Mouse (Mus musculus) lung, embryonic 16.5 days (tissue): ENCODE measurements at regions not wholly inside any gene's neighbourhood (a gene's known extent, or its start where the extent isn't known, plus 50 kb on each side); places are given as distances from the start of the nearest gene placed in this dataset.

Experiments used
- ATAC-seq: fragments of 200-750 bp; cut with Nextera tagmentation; 2 replicates; pipeline ENCODE4 v1.8.0; 2017; ENCODE audit warnings: low read depth, mild to moderate bottlenecking, moderate library complexity
- H3K27ac ChIP-seq: fragments of 300-500 bp; sonication (generic); 2 replicates; pipeline ENCODE4 v1.5.1; 2014; ENCODE audit warnings: mild to moderate bottlenecking, control low read depth, low read length
- H3K27me3 ChIP-seq: fragments of 300-500 bp; sonication (generic); 2 replicates; pipeline ENCODE4 v1.6.1; 2014; ENCODE audit warnings: low read depth, low read length, mixed read lengths; ENCODE audit not compliant: control insufficient read depth, insufficient read depth
- H3K36me3 ChIP-seq: fragments of 300-500 bp; sonication (generic); 2 replicates; pipeline ENCODE4 v1.6.1; 2014; ENCODE audit warnings: low read length; ENCODE audit not compliant: control insufficient read depth, insufficient read depth
- H3K4me1 ChIP-seq: fragments of 300-500 bp; sonication (generic); replicated peaks from 2 replicates; pipeline ENCODE4 v1.6.1; 2014; ENCODE audit warnings: low read length, mixed read lengths; ENCODE audit not compliant: control insufficient read depth, insufficient read depth
- H3K4me2 ChIP-seq: fragments of 300-500 bp; sonication (generic); 2 replicates; pipeline ENCODE4 v1.6.1; 2014; ENCODE audit warnings: low read depth, low read length, control low read depth
- H3K4me3 ChIP-seq: fragments of 300-500 bp; sonication (generic); 2 replicates; pipeline ENCODE4 v1.5.1; 2014; ENCODE audit warnings: mild to moderate bottlenecking, low read length, control low read depth
- H3K9ac ChIP-seq: fragments of 300-500 bp; sonication (generic); 2 replicates; pipeline ENCODE4 v1.6.1; 2014; ENCODE audit warnings: low read length, control low read depth
- H3K9me3 ChIP-seq: fragments of 300-500 bp; sonication (generic); 2 replicates; pipeline ENCODE4 v1.6.1; 2016; ENCODE audit warnings: low read length; ENCODE audit not compliant: control insufficient read depth
- WGBS: fragments of 180-500 bp; shearing (Covaris S2); extraction: QIAGEN DNeasy Blood & Tissue Kit; methylation state at CpG from one replicate; pipeline ENCODE4 v1.1.7; 2014; 5-methylcytosine and 5-hydroxymethylcytosine counted together

DNA sequence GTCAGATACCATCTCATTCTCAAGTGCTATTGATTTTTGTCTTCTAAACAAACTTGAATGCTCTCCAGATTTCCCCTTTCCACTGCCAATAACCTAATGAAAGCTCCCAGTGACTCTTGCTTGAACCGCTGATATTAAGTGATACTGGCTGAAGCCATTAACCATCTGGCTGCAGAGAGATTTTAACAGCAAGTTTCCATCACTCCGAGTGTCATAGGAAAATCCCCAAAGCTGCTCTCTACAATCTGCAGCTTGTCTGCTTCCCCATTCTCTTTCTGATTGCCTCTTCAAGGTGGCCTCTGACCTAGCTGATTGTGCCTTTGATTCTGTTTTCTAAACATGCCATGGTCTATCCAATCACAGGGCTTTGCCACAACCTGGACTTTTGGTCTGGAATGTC, 379.4 kb upstream of the Mctp2 start:
- H3K27ac ChIP-seq = no peak overlapping the region
- H3K9ac ChIP-seq = no peak overlapping the region
- no peaks in the 10 kb centered on the region for H3K36me3 ChIP-seq
- peak; percentile 81 for ATAC-seq
- no peaks in the 10 kb centered on the region for H3K27me3 ChIP-seq
- 30% methylated on average over 2 of the region's 2 CpGs for WGBS
- no peak overlapping the region for H3K4me3 ChIP-seq
- no peak overlapping the region for H3K4me2 ChIP-seq
- 0 out of 2 replicates have a peak, but pooled peaks cover 2% of the 10 kb centered on the region for H3K4me1 ChIP-seq
- H3K9me3 ChIP-seq = no peaks in the 10 kb centered on the region

DNA sequence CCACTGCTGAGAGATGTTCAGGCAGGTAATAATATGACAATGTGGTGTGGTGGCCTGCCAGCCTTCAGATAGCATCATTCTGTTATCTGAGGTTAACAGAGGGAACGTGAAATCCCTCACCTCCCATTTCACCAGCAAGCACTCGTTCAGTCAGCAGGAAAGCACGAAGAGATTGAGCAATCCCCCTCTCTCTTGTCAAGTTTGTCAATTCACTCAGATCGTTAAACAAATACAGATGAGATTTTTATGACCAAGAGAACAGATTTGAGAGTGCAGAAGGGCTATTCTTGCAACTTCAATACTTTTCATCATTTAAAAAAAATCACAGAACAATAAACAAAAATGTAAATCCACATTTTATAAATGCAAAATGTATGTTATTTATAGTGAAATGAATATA, 380.9 kb upstream of the Mctp2 start:
- Histone ChIP-seq H3K9ac (no peak overlapping the region), H3K9me3 (no peaks in the 10 kb centered on the region), H3K27ac (0 out of 2 replicates have a peak overlapping the region, but pooled peaks have one; percentile 13), H3K4me3 (no peak overlapping the region), H3K27me3 (no peaks in the 10 kb centered on the region), H3K4me1 (0 out of 2 replicates have a peak, but pooled peaks cover 2% of the 10 kb centered on the region), H3K4me2 (no peak overlapping the region), H3K36me3 (no peaks in the 10 kb centered on the region)
- WGBS = 14% methylated on average over 4 of the region's 4 CpGs
- ATAC-seq = peak; percentile 64

DNA sequence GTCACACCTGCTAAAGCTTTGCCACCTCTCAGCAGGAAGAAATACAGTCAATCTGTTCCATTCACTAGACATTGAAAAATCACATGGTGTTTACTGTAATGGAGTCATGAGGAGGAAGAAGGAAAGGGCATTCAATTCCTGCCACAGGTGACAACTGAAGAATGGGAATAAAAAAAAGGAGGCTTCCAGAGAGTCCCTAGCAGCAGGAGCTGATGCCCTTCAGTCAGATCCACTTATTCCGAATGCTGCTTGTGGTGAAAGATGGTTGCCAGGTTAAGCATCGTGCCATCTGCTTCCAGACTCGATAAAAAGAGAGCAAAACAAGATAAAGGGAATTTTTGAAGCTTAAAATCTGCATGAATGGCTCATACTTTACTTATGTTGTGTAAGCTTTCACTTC, 385.0 kb upstream of the Mctp2 start:
- H3K36me3 ChIP-seq = no peaks in the 10 kb centered on the region
- WGBS = 84% methylated on average over 3 of the region's 3 CpGs
- H3K4me1 ChIP-seq = 0 out of 2 replicates have a peak, but pooled peaks cover 2% of the 10 kb centered on the region
- no peak overlapping the region for H3K4me3 ChIP-seq
- no peaks in the 10 kb centered on the region for H3K9me3 ChIP-seq
- no peaks in the 10 kb centered on the region for H3K27me3 ChIP-seq
- H3K27ac ChIP-seq = no peak overlapping the region
- no peak overlapping the region for H3K4me2 ChIP-seq
- H3K9ac ChIP-seq = no peak overlapping the region
- no peak for ATAC-seq

DNA sequence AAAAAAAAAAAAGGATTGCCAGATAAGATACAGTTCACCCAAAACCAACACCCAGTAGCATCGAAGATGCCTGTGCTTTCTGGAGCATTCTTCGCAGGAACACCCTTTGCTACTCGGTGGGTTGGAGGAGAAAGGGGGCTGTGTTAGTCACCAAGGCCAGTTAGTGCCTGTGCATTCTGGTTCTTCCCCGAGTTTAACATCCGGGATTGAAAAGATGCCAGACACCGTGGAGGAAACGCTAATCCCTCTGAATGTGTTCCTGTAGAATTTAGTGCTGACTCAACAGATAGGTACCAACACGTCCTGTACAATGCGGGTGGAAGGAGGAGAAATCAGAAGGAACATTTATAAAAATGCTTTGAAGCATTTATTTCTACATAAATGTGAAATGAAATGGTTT, 385.5 kb upstream of the Mctp2 start:
- Histone ChIP-seq H3K9me3 (no peaks in the 10 kb centered on the region), H3K4me1 (no peaks in the 10 kb centered on the region), H3K27ac (no peak overlapping the region), H3K4me3 (no peak overlapping the region), H3K4me2 (no peak overlapping the region), H3K27me3 (no peaks in the 10 kb centered on the region), H3K9ac (no peak overlapping the region), H3K36me3 (no peaks in the 10 kb centered on the region)
- no peak for ATAC-seq
- 68% methylated on average over 9 of the region's 9 CpGs for WGBS

DNA sequence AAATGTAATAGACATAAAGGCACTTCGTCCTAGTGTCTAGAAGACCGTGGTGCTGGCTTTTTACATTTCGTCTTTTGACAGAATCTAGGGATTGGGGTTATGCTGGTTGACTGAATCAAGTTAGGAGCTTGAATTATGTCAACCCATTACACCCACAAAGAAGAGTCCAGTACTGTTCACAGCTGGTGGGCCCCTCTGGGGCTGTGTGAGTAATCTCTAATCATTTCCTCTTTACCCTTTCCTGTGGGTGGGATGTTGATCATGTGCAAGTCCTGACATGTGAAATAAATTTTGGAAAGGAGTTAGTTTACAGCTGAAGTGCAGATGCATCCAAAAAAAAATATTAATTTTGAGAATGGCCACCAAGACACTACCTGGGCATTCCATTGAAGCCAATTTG, 390.3 kb upstream of the Mctp2 start:
- WGBS = 70% methylated on average over 3 of the region's 3 CpGs
- no peaks in the 10 kb centered on the region for H3K36me3 ChIP-seq
- no peaks in the 10 kb centered on the region for H3K4me1 ChIP-seq
- no peak for ATAC-seq
- no peaks in the 10 kb centered on the region for H3K9me3 ChIP-seq
- no peaks in the 10 kb centered on the region for H3K27me3 ChIP-seq
- H3K4me3 ChIP-seq = no peak overlapping the region
- H3K9ac ChIP-seq = no peak overlapping the region
- H3K4me2 ChIP-seq = no peak overlapping the region
- H3K27ac ChIP-seq = no peak overlapping the region

DNA sequence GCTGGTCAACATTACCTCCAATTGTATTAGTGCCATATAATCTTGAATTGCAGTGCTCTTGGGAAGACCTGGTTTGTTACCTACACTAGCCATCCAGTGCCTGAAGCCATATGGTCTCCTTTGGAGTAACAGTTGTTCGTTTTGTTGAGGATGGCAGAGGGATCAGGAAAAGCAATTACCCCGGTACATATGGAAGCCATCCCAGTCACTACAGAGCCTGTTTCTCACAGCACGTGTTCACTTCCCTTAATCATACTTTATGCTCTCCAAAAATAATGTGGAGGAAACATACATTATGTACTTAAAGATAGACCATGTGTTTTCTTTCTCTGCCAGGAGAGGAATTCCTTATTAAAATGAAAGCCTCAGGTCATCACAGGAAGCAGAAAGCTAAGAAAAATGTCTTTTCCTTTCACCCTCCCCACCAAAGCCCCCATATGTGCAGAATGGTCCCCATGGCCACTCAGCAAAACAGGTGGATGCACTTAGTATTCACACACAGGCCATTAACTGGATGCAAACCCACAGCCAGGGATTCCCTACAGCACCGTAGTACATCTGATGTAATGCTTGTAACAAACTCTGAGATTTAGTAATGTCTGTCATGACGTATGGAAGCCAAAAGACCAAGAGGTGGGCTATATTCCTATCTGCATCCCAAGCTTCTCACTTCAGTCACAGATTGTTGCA, 397.4 kb upstream of the Mctp2 start:
- no peak overlapping the region for H3K27ac ChIP-seq
- ATAC-seq = no peak
- WGBS = 62% methylated on average over 5 of the region's 5 CpGs
- no peak overlapping the region for H3K4me2 ChIP-seq
- no peaks in the 10 kb centered on the region for H3K36me3 ChIP-seq
- H3K27me3 ChIP-seq = no peaks in the 10 kb centered on the region
- no peaks in the 10 kb centered on the region for H3K9me3 ChIP-seq
- no peaks in the 10 kb centered on the region for H3K4me1 ChIP-seq
- no peak overlapping the region for H3K9ac ChIP-seq
- H3K4me3 ChIP-seq = no peak overlapping the region

DNA sequence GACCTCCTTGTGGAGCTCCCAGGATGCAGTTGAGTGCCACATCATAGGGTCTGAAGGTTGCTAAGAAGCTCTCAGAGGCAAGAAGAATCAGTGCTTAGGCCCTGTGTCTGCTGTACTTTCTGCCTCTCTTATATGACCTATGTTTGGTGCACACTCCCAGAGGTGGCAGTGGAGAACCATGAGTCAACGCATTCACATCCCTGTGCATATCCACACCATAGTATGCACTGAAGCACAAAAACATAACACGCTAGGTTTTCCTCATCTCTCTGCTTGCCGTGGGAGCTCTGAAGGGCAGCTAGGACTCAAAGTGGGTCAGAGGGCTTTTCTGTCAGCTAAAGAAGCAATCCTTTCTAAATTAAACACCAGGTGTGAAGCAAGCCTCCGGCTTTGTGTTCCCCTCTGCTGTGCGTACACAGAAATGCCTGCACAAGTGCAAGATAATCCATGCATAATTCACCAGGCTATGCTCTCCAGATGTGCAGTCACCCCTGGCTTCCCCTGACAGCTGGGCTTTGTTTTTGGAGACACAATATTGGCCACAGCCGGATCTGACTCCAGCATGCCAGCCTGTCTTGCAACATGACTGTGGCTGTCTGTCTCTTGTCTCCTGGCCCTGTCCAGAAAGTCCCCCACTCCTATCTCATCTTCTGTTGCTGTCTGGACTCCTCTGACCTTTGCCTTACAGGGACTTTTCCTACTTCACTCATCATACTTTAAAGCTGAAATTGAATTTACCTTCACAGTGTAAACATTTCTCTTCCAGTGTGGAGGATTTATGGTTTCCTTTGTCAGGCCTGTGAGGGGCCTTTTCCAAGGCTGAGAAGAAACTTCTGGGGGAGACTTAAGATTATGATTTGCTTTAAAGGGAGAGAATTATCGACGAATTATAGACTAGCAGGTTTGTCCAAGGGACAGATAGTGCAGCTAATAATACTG, 405.1 kb upstream of the Mctp2 start:
- Histone ChIP-seq H3K27ac (no peak overlapping the region; the same call in 1 of the 2 replicates), H3K4me3 (no peak overlapping the region), H3K4me1 (peaks cover 11% of the 10 kb centered on the region), H3K27me3 (no peaks in the 10 kb centered on the region), H3K9ac (no peak overlapping the region), H3K9me3 (no peaks in the 10 kb centered on the region), H3K36me3 (no peaks in the 10 kb centered on the region), H3K4me2 (no peak overlapping the region)
- 42% methylated on average over 8 of the region's 8 CpGs for WGBS
- peak; percentile 82 for ATAC-seq

DNA sequence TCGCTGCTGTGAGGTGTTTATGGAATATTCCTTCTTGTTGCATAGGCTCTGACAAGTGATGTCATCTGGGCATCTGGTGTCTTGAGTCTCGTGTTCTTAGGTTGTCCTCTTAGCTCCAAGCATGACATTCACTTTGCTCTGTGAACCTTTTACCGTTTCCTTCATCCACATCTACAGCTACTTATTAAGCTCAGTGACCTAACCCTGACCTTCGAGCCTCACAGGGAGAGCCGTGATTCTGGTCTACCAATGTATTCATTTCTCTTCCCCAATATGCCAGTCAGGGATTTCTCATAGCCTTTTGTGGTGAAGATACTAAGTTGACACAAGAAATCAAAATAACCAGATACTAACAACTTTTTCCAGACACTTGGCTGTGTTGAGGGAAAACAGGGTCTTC, 409.0 kb upstream of the Mctp2 start:
- 77% methylated on average over 5 of the region's 5 CpGs for WGBS
- ATAC-seq = no peak

DNA sequence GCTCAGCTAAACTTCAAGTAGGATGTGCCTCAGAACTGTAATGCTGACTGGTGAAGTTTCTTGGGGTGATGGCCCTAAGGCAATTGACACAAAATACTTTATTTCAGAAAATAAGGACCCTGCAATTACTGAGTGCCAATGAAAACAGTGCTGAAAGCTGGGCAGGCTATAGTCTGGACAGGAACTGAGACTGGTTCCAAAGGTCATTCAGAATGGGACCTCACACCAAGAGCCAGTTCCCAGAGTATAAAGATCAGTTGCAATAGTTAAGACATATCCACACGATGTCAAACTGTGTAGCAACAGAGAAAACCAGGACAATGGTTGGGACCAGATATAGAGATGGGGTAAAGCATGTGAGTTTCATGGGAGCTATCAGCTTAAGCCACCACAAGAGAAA, 409.6 kb upstream of the Mctp2 start:
- Histone ChIP-seq H3K4me2 (no peak overlapping the region), H3K27me3 (no peaks in the 10 kb centered on the region), H3K9ac (no peak overlapping the region), H3K9me3 (no peaks in the 10 kb centered on the region), H3K4me3 (no peak overlapping the region), H3K27ac (no peak overlapping the region), H3K36me3 (no peaks in the 10 kb centered on the region), H3K4me1 (peaks cover 10% of the 10 kb centered on the region)
- 62% methylated on average over 1 of the region's 1 CpGs for WGBS
- no peak for ATAC-seq

More for the DNA sequence above, 409.0 kb upstream of the Mctp2 start:
- H3K9me3 ChIP-seq = no peaks in the 10 kb centered on the region
- H3K4me3 ChIP-seq = no peak overlapping the region
- H3K36me3 ChIP-seq = no peaks in the 10 kb centered on the region
- H3K27ac ChIP-seq = no peak overlapping the region
- no peak overlapping the region for H3K9ac ChIP-seq
- H3K4me1 ChIP-seq = peaks cover 11% of the 10 kb centered on the region
- no peaks in the 10 kb centered on the region for H3K27me3 ChIP-seq
- H3K4me2 ChIP-seq = no peak overlapping the region
